Mouse (Mus musculus) C2C12 (cell line): ENCODE measurements around the gene Samd10. TPM values are rescaled to one million over a fixed set of nuclear protein-coding genes. Genes with fewer than 3 reads are reported as not detected.

ENCODE experiments used
- H3K27me3 ChIP-seq: one replicate; pipeline ENCODE4 v1.6.1; 2011; ENCODE audit not compliant: control insufficient read depth, insufficient read depth, insufficient read length
- H3K36me3 ChIP-seq: one replicate; pipeline ENCODE4 v1.6.1; 2011; ENCODE audit not compliant: control insufficient read depth, insufficient read depth
- H3K4me3 ChIP-seq: one replicate; pipeline ENCODE4 v1.5.1; 2011; ENCODE audit warnings: mild to moderate bottlenecking, control low read depth; ENCODE audit not compliant: poor library complexity, insufficient read depth, severe bottlenecking
- H3K79me2 ChIP-seq: one replicate; pipeline ENCODE4 v1.6.1; 2011; ENCODE audit not compliant: control insufficient read depth, insufficient read depth
- H3K79me3 ChIP-seq: one replicate; pipeline ENCODE4 v1.6.1; 2011; ENCODE audit warnings: low read depth, control low read depth
- H3ac ChIP-seq: one replicate; pipeline ENCODE3; 2011; ENCODE audit warnings: low read depth; ENCODE audit not compliant: control insufficient read depth, insufficient read length
- CEBPB ChIP-seq: IDR thresholded peaks from one replicate; pipeline ENCODE4 v1.6.1; 2011; ENCODE audit warnings: low read depth, mild to moderate bottlenecking, control low read depth, moderate library complexity
- CTCF ChIP-seq: IDR thresholded peaks from one replicate; pipeline ENCODE4 v1.5.1; 2011; ENCODE audit not compliant: control insufficient read depth, insufficient read depth, insufficient read length
- FOSL1 ChIP-seq: IDR thresholded peaks from one replicate; pipeline ENCODE4 v1.8.0; 2011; ENCODE audit warnings: mild to moderate bottlenecking, low read length; ENCODE audit not compliant: poor library complexity, insufficient read depth, severe bottlenecking
- MAX ChIP-seq: IDR thresholded peaks from one replicate; pipeline ENCODE4 v1.6.1; 2011; ENCODE audit warnings: mild to moderate bottlenecking, control low read depth
- MYOD1 ChIP-seq: IDR thresholded peaks from one replicate; pipeline ENCODE4 v1.6.1; 2011; ENCODE audit warnings: low read depth; ENCODE audit not compliant: control insufficient read depth, insufficient read length
- MYOG ChIP-seq: IDR thresholded peaks from one replicate; pipeline ENCODE4 v1.6.1; 2011; ENCODE audit not compliant: control insufficient read depth, insufficient read length; ENCODE audit errors: extremely low read depth
- USF1 ChIP-seq: IDR thresholded peaks from one replicate; pipeline ENCODE4 v1.6.1; 2011; ENCODE audit warnings: low read depth, mild to moderate bottlenecking, control low read depth, moderate library complexity
- polyA plus RNA-seq: library from polyadenylated mRNA; unstranded; fragments of >200 nt; fragmentation: generic; extraction: Trizol; gene quantifications from one replicate; pipeline ENCODE4 v1.2.1, GENCODE M21; 2012; ENCODE audit warnings: missing spikeins

Samd10 gene
- polyA plus RNA-seq, 1 experiment = 1.1 TPM

GRCm38 (mm10) chr2:181577126-181577525, 21.9 kb downstream of the Samd10 start:
- Histone ChIP-seq H3K36me3 (no peaks in the 10 kb centered on the region), H3K79me2 (peaks cover 9% of the 10 kb centered on the region), H3K79me3 (peaks cover 1% of the 10 kb centered on the region), H3ac (no peak overlapping the region), H3K27me3 (no peaks in the 10 kb centered on the region), H3K4me3 (no peak overlapping the region)
- TF ChIP-seq CEBPB (no peak), USF1 (no peak), CTCF (no peak), MYOD1 (no peak), FOSL1 (no peak), MAX (no peak), MYOG (no peak)

- no peak for TF ChIP-seq MYOD1
- no peak for TF ChIP-seq CEBPB
- Histone ChIP-seq H3K79me2 (peaks cover 9% of the 10 kb centered on the region), H3K79me3 (peaks cover 1% of the 10 kb centered on the region), H3K4me3 (no peak overlapping the region), H3K36me3 (no peaks in the 10 kb centered on the region), H3K27me3 (no peaks in the 10 kb centered on the region), H3ac (no peak overlapping the region)
Observed at GRCm38 (mm10) chr2:181576613-181577012, 22.4 kb downstream of the Samd10 start.

- H3K36me3 ChIP-seq = no peaks in the 10 kb centered on the region
- no peak overlapping the region for H3ac ChIP-seq
- TF ChIP-seq MAX (no peak), CTCF (no peak), MYOD1 (no peak), MYOG (no peak), USF1 (no peak), FOSL1 (no peak), CEBPB (no peak)
- H3K79me3 ChIP-seq = no peaks in the 10 kb centered on the region
- peaks cover 7% of the 10 kb centered on the region for H3K79me2 ChIP-seq
- no peaks in the 10 kb centered on the region for H3K27me3 ChIP-seq
- H3K4me3 ChIP-seq = no peak overlapping the region
Observed at GRCm38 (mm10) chr2:181574921-181575545, 24.0 kb downstream of the Samd10 start.

- Histone ChIP-seq H3K79me3 (no peaks in the 10 kb centered on the region), H3K27me3 (no peaks in the 10 kb centered on the region), H3K79me2 (no peaks in the 10 kb centered on the region), H3K36me3 (no peaks in the 10 kb centered on the region), H3ac (no peak overlapping the region), H3K4me3 (no peak overlapping the region)
- TF ChIP-seq CEBPB (no peak), USF1 (no peak), MYOD1 (no peak), FOSL1 (no peak), MYOG (no peak), MAX (no peak), CTCF (no peak)
Observed at GRCm38 (mm10) chr2:181573961-181574360, 25.1 kb downstream of the Samd10 start.

- Histone ChIP-seq H3K79me2 (no peaks in the 10 kb centered on the region), H3K4me3 (no peak overlapping the region), H3ac (no peak overlapping the region), H3K79me3 (no peaks in the 10 kb centered on the region), H3K27me3 (no peaks in the 10 kb centered on the region), H3K36me3 (no peaks in the 10 kb centered on the region)
- TF ChIP-seq MYOG (no peak), MYOD1 (no peak), CEBPB (no peak), FOSL1 (no peak), MAX (no peak), USF1 (no peak), CTCF (no peak)
Observed at GRCm38 (mm10) chr2:181572921-181573920, 25.8 kb downstream of the Samd10 start.
